23 mouse cellular contexts compared by ENCODE assay signal in genomic region chr4:111449442-111450199, GRCm38 (mm10). TPM values are rescaled to one million over a fixed set of nuclear protein-coding genes. Genes with fewer than 3 reads are reported as not detected.
DNase-seq lines count a peak whose midpoint lies in the region; ATAC-seq and TF ChIP-seq lines count a peak whose summit lies in the region.
"Had no signal": no experiment of that assay in that cellular context is flagged by ENCODE, and none has a peak within 500 bp of the region (broad histone marks: within the 10 kb centered on the region; RNA-seq: fewer than 3 reads in every experiment).

No protein-coding gene starts in this region.

- H3K4me3 ChIP-seq in forebrain, postnatal 0 days (ENCODE audit: low read depth, low read length), result no peak overlapping the region
- no peak overlapping the region for H3K4me3 ChIP-seq in forebrain, embryonic 16.5 days (replicated peaks; ENCODE audit: low read length)
- H3K4me3 ChIP-seq in layer of hippocampus, adult 2 months, result no peak overlapping the region
- no peak overlapping the region for H3K4me3 ChIP-seq in lung, postnatal 0 days (ENCODE audit: low read depth, low read length)
- H3K4me3 ChIP-seq: erythroblast, embryonic 14.5 days; forebrain, embryonic 12.5 days; liver, embryonic 13.5 days; megakaryocyte, embryonic 14.5 days; midbrain, embryonic 13.5 days had no signal

- 64% methylated on average over 7 of the region's 7 CpGs for WGBS in forebrain, postnatal 0 days
- WGBS in forebrain, embryonic 16.5 days, result 74% methylated on average over 7 of the region's 7 CpGs
- WGBS in lung, postnatal 0 days, result 38% methylated on average over 7 of the region's 7 CpGs

- TF ChIP-seq CTCF in forebrain, postnatal 0 days (IDR thresholded peaks at IDR 0.05; ENCODE audit: low read depth), result no peak
- TF ChIP-seq CTCF in layer of hippocampus, adult 2 months (conservative IDR thresholded peaks at IDR 0.05), result no peak
- TF ChIP-seq CTCF in lung, postnatal 0 days (IDR thresholded peaks at IDR 0.05), result no peak

- no peaks in the 10 kb centered on the region for H3K9me3 ChIP-seq in forebrain, postnatal 0 days (ENCODE audit: low read length)
- H3K9me3 ChIP-seq in forebrain, embryonic 16.5 days (ENCODE audit: control insufficient read depth, low read length), result no peaks in the 10 kb centered on the region
- no peaks in the 10 kb centered on the region for H3K9me3 ChIP-seq in lung, postnatal 0 days (ENCODE audit: low read length)
- H3K9me3 ChIP-seq: forebrain, embryonic 12.5 days; liver, embryonic 13.5 days; midbrain, embryonic 13.5 days had no signal

- no peak overlapping the region for H3K27ac ChIP-seq in forebrain, postnatal 0 days (ENCODE audit: low read depth, low read length)
- no peak overlapping the region for H3K27ac ChIP-seq in forebrain, embryonic 16.5 days (ENCODE audit: low read length)
- H3K27ac ChIP-seq in layer of hippocampus, adult 2 months, result peak overlapping the region; percentile 33; the same call in 1 of the 2 replicates
- H3K27ac ChIP-seq in lung, postnatal 0 days (ENCODE audit: low read length), result peak overlapping the region; percentile 38
- H3K27ac ChIP-seq: forebrain, embryonic 12.5 days; hindbrain, embryonic 14.5 days; liver, embryonic 13.5 days; midbrain, embryonic 13.5 days had no signal

- no peak overlapping the region for H3K4me2 ChIP-seq in forebrain, postnatal 0 days (ENCODE audit: low read depth)
- H3K4me2 ChIP-seq in forebrain, embryonic 16.5 days (ENCODE audit: low read length), result no peak overlapping the region
- H3K4me2 ChIP-seq in lung, postnatal 0 days (replicated peaks; ENCODE audit: low read depth, low read length), result no peak overlapping the region
- H3K4me2 ChIP-seq: forebrain, embryonic 12.5 days; hindbrain, embryonic 14.5 days; liver, embryonic 13.5 days; midbrain, embryonic 13.5 days had no signal

- 0 out of 2 replicates have a peak, but pooled peaks have one; percentile 19 for ATAC-seq in forebrain, postnatal 0 days
- ATAC-seq in forebrain, embryonic 16.5 days, result no peak
- no peak for ATAC-seq in lung, postnatal 0 days
- ATAC-seq: inflammation-experienced regulatory T-cells, adult 6 months; midbrain, embryonic 13.5 days had no signal

- H3K4me1 ChIP-seq in forebrain, postnatal 0 days (ENCODE audit: insufficient read depth), result no peaks in the 10 kb centered on the region; the same call in 1 of the 2 replicates
- H3K4me1 ChIP-seq in forebrain, embryonic 16.5 days (replicated peaks; ENCODE audit: control insufficient read depth, insufficient read depth, low read length), result peaks cover 3% of the 10 kb centered on the region; the same call in 1 of the 2 replicates
- no peaks in the 10 kb centered on the region for H3K4me1 ChIP-seq in lung, postnatal 0 days (ENCODE audit: insufficient read depth, low read depth, low read length)
- H3K4me1 ChIP-seq: liver, embryonic 13.5 days; megakaryocyte, embryonic 14.5 days had no signal

- H3K27me3 ChIP-seq in forebrain, postnatal 0 days (ENCODE audit: insufficient read depth, low read length), result no peaks in the 10 kb centered on the region; the same call in 1 of the 2 replicates
- H3K27me3 ChIP-seq in forebrain, embryonic 16.5 days (replicated peaks; ENCODE audit: control insufficient read depth, insufficient read depth, low read length), result peaks cover 6% of the 10 kb centered on the region; the same call in 1 of the 2 replicates
- no peaks in the 10 kb centered on the region for H3K27me3 ChIP-seq in lung, postnatal 0 days (replicated peaks; ENCODE audit: insufficient read depth, low read length)
- H3K27me3 ChIP-seq: liver, embryonic 13.5 days; megakaryocyte, embryonic 14.5 days had no signal

- no peak for TF ChIP-seq EP300 in lung, postnatal 0 days (IDR thresholded peaks at IDR 0.05)

- no peak for DNase-seq in forebrain, postnatal 0 days
- DNase-seq in layer of hippocampus, adult 2 months (ENCODE audit: low spot score in 2 of 2), result no peak
- DNase-seq in layer of hippocampus, adult 9-11 months, result no peak
- no peak for DNase-seq in lung, postnatal 0 days (ENCODE audit: low spot score)
- no peak for DNase-seq in lung, postnatal 10 days
- DNase-seq in thymus, postnatal 10 days (ENCODE audit: low spot score in 2 of 2), result no peak
- DNase-seq in heart, adult 8-10 months (ENCODE audit: low spot score), result no peak
- DNase-seq: adrenal gland, postnatal 25 days; cerebellum, adult 11 months; cerebellum, adult 9-11 months; gastrocnemius, postnatal 10 days; heart, adult 18-20 months; heart, postnatal 36 days; kidney, adult 9 months; kidney, postnatal 4 days; liver, embryonic 13.5 days had no signal

- H3K9ac ChIP-seq in forebrain, postnatal 0 days, result no peak overlapping the region
- H3K9ac ChIP-seq in forebrain, embryonic 16.5 days (replicated peaks; ENCODE audit: low read depth, low read length), result no peak overlapping the region
- H3K9ac ChIP-seq in lung, postnatal 0 days (replicated peaks; ENCODE audit: low read depth), result no peak overlapping the region
- H3K9ac ChIP-seq: forebrain, embryonic 12.5 days; hindbrain, embryonic 14.5 days; liver, embryonic 13.5 days; midbrain, embryonic 13.5 days had no signal

- peaks cover 15% of the 10 kb centered on the region for H3K36me3 ChIP-seq in forebrain, postnatal 0 days (ENCODE audit: insufficient read depth)
- no peaks in the 10 kb centered on the region for H3K36me3 ChIP-seq in forebrain, embryonic 16.5 days (ENCODE audit: control insufficient read depth, insufficient read depth)
- H3K36me3 ChIP-seq in lung, postnatal 0 days (ENCODE audit: insufficient read depth, low read length), result 0 out of 2 replicates have a peak, but pooled peaks cover 5% of the 10 kb centered on the region
- H3K36me3 ChIP-seq: liver, embryonic 13.5 days had no signal

RNA-seq across cellular contexts. Expression of gene Bend5, which starts 34.8 kb away (rescaled TPM):
- total RNA-seq in forebrain, postnatal 0 days (2014; rRNA removed), result 50.2 and 51.1 TPM in 2 replicates
- polyA plus RNA-seq in forebrain, postnatal 0 days (2015; fragmentation: Nextera tagmentation; extraction: Ambion mirVana), result 65.2 and 74.7 TPM in 2 replicates
- 53.8 and 54.8 TPM in 2 replicates for polyA plus RNA-seq in forebrain, embryonic 16.5 days (2015; fragmentation: Nextera tagmentation; extraction: Ambion mirVana)
- 10 to 100 TPM; 13.1 to 13.5 TPM for total RNA-seq in layer of hippocampus, adult 2 months (2021)
- polyA plus RNA-seq in lung, postnatal 0 days (2015; fragmentation: Nextera tagmentation; extraction: Ambion mirVana), result 13.3 and 14.0 TPM in 2 replicates
- 1 to 10 TPM; 5.8 to 9.2 (median 7.8) TPM for total RNA-seq in heart, adult 8-10 months (2022)
- polyA plus RNA-seq: erythroblast, embryonic 14.5 days had no signal

Comparison
In these comparisons a context has a peak if more than half of its experiments do, and no peak if none do; other contexts are left out.
1. H3K27ac ChIP-seq: peak in layer of hippocampus, adult 2 months (single experiment) and lung, postnatal 0 days (single experiment); none in forebrain, postnatal 0 days (single experiment) and forebrain, embryonic 16.5 days (single experiment).